In the genomic region with DNA sequence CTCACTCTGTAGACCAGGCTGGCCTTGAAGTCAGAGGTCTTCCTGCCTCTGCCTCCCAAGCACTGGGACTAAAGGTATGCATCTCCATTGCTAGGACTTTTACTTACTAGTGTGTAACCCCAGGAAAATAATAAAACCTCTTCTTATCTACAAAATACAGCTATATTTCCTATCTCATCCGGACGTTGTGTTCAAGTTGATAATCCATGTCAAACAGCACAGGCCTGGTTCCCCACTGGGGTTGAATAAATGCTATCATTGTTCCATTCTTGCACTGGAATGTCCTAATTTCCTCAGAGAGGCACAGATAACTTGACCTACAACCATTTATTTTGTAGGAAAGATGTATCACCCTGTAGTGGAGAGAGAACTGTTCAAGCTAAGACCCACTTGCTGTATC, we compare ENCODE assay signal across 1 mouse cellular context.
A peak's percentile ranks its signal among the peaks of the same experiment; 100 is the strongest.
TF ChIP-seq lines count a peak whose summit lies in the region.

No protein-coding gene starts in this region.

TF ChIP-seq in MEL, 35 proteins besides CTCF, POLR2A, EP300 and RAD21:
- TF ChIP-seq POLR2AphosphoS5 (IDR thresholded peaks at IDR 0.05; ENCODE audit: borderline replicate concordance, low read depth, low read length) (no peak), ZNF384 (IDR thresholded peaks at IDR 0.05; ENCODE audit: low read depth, low read length) (0 out of 2 replicates have a peak, but pooled peaks have one; percentile 33), MAZ (IDR thresholded peaks at IDR 0.05; ENCODE audit: low read depth, low read length) (peak; percentile 71; the same call in 1 of the 2 replicates), TAL1 (IDR thresholded peaks at IDR 0.05; ENCODE audit: low read length) (peak; percentile 95), RCOR1 (IDR thresholded peaks at IDR 0.05; ENCODE audit: low read depth, low read length) (peak; percentile 95), ETS1 (IDR thresholded peaks at IDR 0.05; ENCODE audit: low read depth, low read length) (peak; percentile 89), MAX (IDR thresholded peaks at IDR 0.05; ENCODE audit: low read length) (no peak), SMC3 (IDR thresholded peaks at IDR 0.05; ENCODE audit: low read depth, low read length) (no peak), GATA1 (IDR thresholded peaks at IDR 0.05; ENCODE audit: low read depth, low read length) (peak; percentile 99), UBTF (IDR thresholded peaks at IDR 0.05; ENCODE audit: borderline replicate concordance, insufficient read depth, low read depth, low read length) (no peak), GABPA (IDR thresholded peaks at IDR 0.05; ENCODE audit: low read depth, low read length) (no peak), ZKSCAN1 (IDR thresholded peaks at IDR 0.05; ENCODE audit: low read depth, low read length) (no peak), JUND (IDR thresholded peaks at IDR 0.05; ENCODE audit: low read depth, low read length) (peak; percentile 15; the same call in 1 of the 2 replicates), SIN3A (IDR thresholded peaks at IDR 0.05; ENCODE audit: low read length) (peak; percentile 90), MAFK (IDR thresholded peaks at IDR 0.05; ENCODE audit: borderline replicate concordance, low read depth, low read length) (peak; percentile 75; the same call in 1 of the 2 replicates), ZMIZ1 (IDR thresholded peaks at IDR 0.05; ENCODE audit: low read depth, low read length) (peak; percentile 62), MYB (IDR thresholded peaks at IDR 0.05; ENCODE audit: low read depth, low read length) (no peak; the same call in 1 of the 2 replicates), MYC (IDR thresholded peaks at IDR 0.05; ENCODE audit: low read depth, low read length) (no peak), NELFE (IDR thresholded peaks at IDR 0.05; ENCODE audit: low read depth, low read length) (no peak), NRF1 (IDR thresholded peaks at IDR 0.05; ENCODE audit: insufficient read depth, low read depth, low read length, poor library complexity, severe bottlenecking) (peak; percentile 7; the same call in 1 of the 2 replicates), TCF12 (IDR thresholded peaks at IDR 0.05; ENCODE audit: low read depth, low read length) (peak; percentile 99), KAT2A (conservative IDR thresholded peaks at IDR 0.05; ENCODE audit: low read depth, low read length) (peak; percentile 57), USF1 (IDR thresholded peaks at IDR 0.05; ENCODE audit: low read depth, low read length) (no peak), POLR2AphosphoS2 (IDR thresholded peaks at IDR 0.05; ENCODE audit: low read length) (peak; percentile 50; the same call in 1 of the 2 replicates), CHD2 (IDR thresholded peaks at IDR 0.05; ENCODE audit: low read length) (no peak), BHLHE40 (IDR thresholded peaks at IDR 0.05; ENCODE audit: borderline replicate concordance, low read depth, low read length) (peak; percentile 50; the same call in 1 of the 2 replicates), USF2 (IDR thresholded peaks at IDR 0.05; ENCODE audit: borderline replicate concordance in 1 of 2, insufficient read depth in 1 of 2, low read depth in 1 of 2, low read length in 2 of 2) (no peak), HCFC1 (IDR thresholded peaks at IDR 0.05; ENCODE audit: low read depth, low read length) (peak; percentile 46; the same call in 1 of the 2 replicates), E2F4 (IDR thresholded peaks at IDR 0.05; ENCODE audit: borderline replicate concordance, low read depth, low read length) (no peak), TBP (IDR thresholded peaks at IDR 0.05; ENCODE audit: low read depth, low read length) (no peak), MXI1 (IDR thresholded peaks at IDR 0.05; ENCODE audit: low read depth, low read length) (no peak), ELF1 (IDR thresholded peaks at IDR 0.05; ENCODE audit: low read depth, low read length) (no peak), CHD1 (IDR thresholded peaks at IDR 0.05; ENCODE audit: low read depth, low read length) (no peak), ZC3H11A (IDR thresholded peaks at IDR 0.05; ENCODE audit: low read depth, low read length) (no peak), MEF2A (IDR thresholded peaks at IDR 0.05; ENCODE audit: extremely low read depth, insufficient replicate concordance, low read depth, low read length, poor library complexity, severe bottlenecking) (peak; percentile 59; the same call in 1 of the 2 replicates)
